Mouse (Mus musculus) lung, embryonic 15.5 days (tissue): ENCODE data around the gene Cd164l2. TPM values are rescaled to one million over a fixed set of nuclear protein-coding genes. Genes with fewer than 3 reads are reported as not detected.

Source experiments
- ATAC-seq: fragments of 200-750 bp; cut with Nextera tagmentation; 2 replicates; pipeline ENCODE4 v1.8.0; 2017; ENCODE audit warnings: moderate number of reproducible peaks, borderline replicate concordance; ENCODE audit not compliant: low FRiP score, low TSS enrichment; ENCODE audit errors: extremely low read depth
- H3K27ac ChIP-seq: fragments of 300-500 bp; sonication (generic); 2 replicates; pipeline ENCODE4 v1.5.1; 2015; ENCODE audit warnings: moderate library complexity, mild to moderate bottlenecking, inconsistent platforms
- H3K27me3 ChIP-seq: fragments of 300-500 bp; sonication (generic); 2 replicates; pipeline ENCODE4 v1.6.1; 2015; ENCODE audit warnings: inconsistent platforms
- H3K36me3 ChIP-seq: fragments of 300-500 bp; sonication (generic); 2 replicates; pipeline ENCODE4 v1.6.1; 2015; ENCODE audit warnings: inconsistent platforms
- H3K4me1 ChIP-seq: fragments of 300-500 bp; sonication (generic); 2 replicates; pipeline ENCODE4 v1.6.1; 2015; ENCODE audit warnings: inconsistent platforms
- H3K4me2 ChIP-seq: fragments of 300-500 bp; sonication (generic); 2 replicates; pipeline ENCODE4 v1.6.1; 2015; ENCODE audit warnings: inconsistent platforms, mild to moderate bottlenecking, moderate library complexity
- H3K4me3 ChIP-seq: fragments of 300-500 bp; sonication (generic); 2 replicates; pipeline ENCODE4 v1.5.1; 2015; ENCODE audit warnings: mild to moderate bottlenecking, inconsistent platforms
- H3K9ac ChIP-seq: fragments of 300-500 bp; sonication (generic); 2 replicates; pipeline ENCODE4 v1.6.1; 2015; ENCODE audit warnings: inconsistent platforms
- H3K9me3 ChIP-seq: fragments of 300-500 bp; sonication (generic); 2 replicates; pipeline ENCODE4 v1.6.1; 2016; ENCODE audit warnings: inconsistent platforms
- WGBS: fragments of 180-500 bp; shearing (Covaris S2); methylation state at CpG from one replicate; pipeline ENCODE4 v1.1.7; 2015; 5-methylcytosine and 5-hydroxymethylcytosine counted together
- polyA plus RNA-seq: library from polyadenylated mRNA; unstranded; fragments of >200 nt; fragmentation: Nextera tagmentation; extraction: Ambion mirVana; gene quantifications from 2 replicates; pipeline ENCODE4 v1.2.1, GENCODE M21; 2015

Cd164l2 gene
- polyA plus RNA-seq, 1 experiment from 2014 or later, result 8.2 TPM

GRCm38 (mm10) chr4:133196852-133197251 is 15.1 kb upstream of the Cd164l2 start:
- Histone ChIP-seq H3K4me2 (no peak overlapping the region), H3K36me3 (peaks cover 49% of the 10 kb centered on the region), H3K27me3 (no peaks in the 10 kb centered on the region), H3K27ac (peak overlapping the region; percentile 65; the same call in 1 of the 2 replicates), H3K4me3 (no peak overlapping the region), H3K4me1 (peaks cover 55% of the 10 kb centered on the region), H3K9ac (no peak overlapping the region), H3K9me3 (no peaks in the 10 kb centered on the region)
- 65% methylated on average over 7 of the region's 7 CpGs for WGBS
- no peak for ATAC-seq

- H3K27ac ChIP-seq, result peak overlapping the region; percentile 65
- no peak overlapping the region for H3K4me2 ChIP-seq
- WGBS, result 33% methylated on average over 5 of the region's 5 CpGs
- no peaks in the 10 kb centered on the region for H3K9me3 ChIP-seq
- H3K9ac ChIP-seq, result no peak overlapping the region
- H3K4me1 ChIP-seq, result peaks cover 57% of the 10 kb centered on the region
- peaks cover 46% of the 10 kb centered on the region for H3K36me3 ChIP-seq
- ATAC-seq, result no peak
- H3K27me3 ChIP-seq, result no peaks in the 10 kb centered on the region
- H3K4me3 ChIP-seq, result no peak overlapping the region
Measured at GRCm38 (mm10) chr4:133197355-133197754, 14.6 kb upstream of the Cd164l2 start.

- H3K4me1 ChIP-seq, result peaks cover 57% of the 10 kb centered on the region
- WGBS, result 37% methylated on average over 13 of the region's 13 CpGs
- no peak for ATAC-seq
Measured at GRCm38 (mm10) chr4:133197801-133198286, 14.1 kb upstream of the Cd164l2 start.

GRCm38 (mm10) chr4:133198337-133199180 is 13.4 kb upstream of the Cd164l2 start:
- Histone ChIP-seq H3K4me3 (no peak overlapping the region), H3K9ac (no peak overlapping the region), H3K4me2 (no peak overlapping the region), H3K4me1 (peaks cover 57% of the 10 kb centered on the region), H3K27ac (peak overlapping the region; percentile 65), H3K27me3 (no peaks in the 10 kb centered on the region), H3K9me3 (no peaks in the 10 kb centered on the region), H3K36me3 (peaks cover 33% of the 10 kb centered on the region)
- peak; percentile 24 for ATAC-seq
- WGBS, result 26% methylated on average over 19 of the region's 19 CpGs

More at GRCm38 (mm10) chr4:133197801-133198286, 14.1 kb upstream of the Cd164l2 start:
- H3K4me3 ChIP-seq, result no peak overlapping the region
- no peaks in the 10 kb centered on the region for H3K9me3 ChIP-seq
- H3K27me3 ChIP-seq, result no peaks in the 10 kb centered on the region
- H3K36me3 ChIP-seq, result peaks cover 41% of the 10 kb centered on the region
- peak overlapping the region; percentile 65 for H3K27ac ChIP-seq
- no peak overlapping the region for H3K9ac ChIP-seq
- H3K4me2 ChIP-seq, result no peak overlapping the region

GRCm38 (mm10) chr4:133199743-133200142 is 12.2 kb upstream of the Cd164l2 start:
- Histone ChIP-seq H3K9ac (no peak overlapping the region), H3K27ac (peak overlapping the region; percentile 57), H3K27me3 (no peaks in the 10 kb centered on the region), H3K4me2 (no peak overlapping the region), H3K4me3 (no peak overlapping the region), H3K4me1 (peaks cover 63% of the 10 kb centered on the region), H3K9me3 (no peaks in the 10 kb centered on the region), H3K36me3 (peaks cover 22% of the 10 kb centered on the region)
- 57% methylated on average over 6 of the region's 6 CpGs for WGBS
- no peak for ATAC-seq

DNA sequence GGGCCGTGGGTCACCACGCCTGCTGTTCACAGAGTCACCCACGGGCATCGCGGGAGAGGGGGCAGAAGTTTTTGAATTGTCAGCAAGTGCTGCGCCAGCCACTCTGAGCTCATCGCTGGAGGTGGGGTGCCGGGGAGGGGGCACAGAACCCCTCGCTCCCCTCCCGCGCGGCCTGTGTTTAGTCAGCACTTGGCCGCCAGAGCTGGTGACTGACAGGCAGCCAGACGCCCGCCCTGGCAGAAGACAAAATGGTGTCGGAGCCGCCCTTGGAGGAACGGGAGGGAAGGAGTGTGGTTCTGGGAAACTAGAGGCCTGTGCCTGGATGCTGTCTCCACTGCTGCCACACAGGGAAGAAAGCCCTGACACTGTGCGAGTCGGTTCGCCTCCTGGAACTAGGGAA is 11.6 kb upstream of the Cd164l2 start:
- 28% methylated on average over 21 of the region's 21 CpGs for WGBS
- Histone ChIP-seq H3K9ac (no peak overlapping the region), H3K27me3 (no peaks in the 10 kb centered on the region), H3K27ac (peak overlapping the region; percentile 57), H3K4me3 (no peak overlapping the region), H3K9me3 (no peaks in the 10 kb centered on the region), H3K4me1 (peaks cover 68% of the 10 kb centered on the region), H3K36me3 (peaks cover 16% of the 10 kb centered on the region), H3K4me2 (peak overlapping the region; percentile 26)
- 0 out of 2 replicates have a peak, but pooled peaks have one; percentile 3 for ATAC-seq

DNA sequence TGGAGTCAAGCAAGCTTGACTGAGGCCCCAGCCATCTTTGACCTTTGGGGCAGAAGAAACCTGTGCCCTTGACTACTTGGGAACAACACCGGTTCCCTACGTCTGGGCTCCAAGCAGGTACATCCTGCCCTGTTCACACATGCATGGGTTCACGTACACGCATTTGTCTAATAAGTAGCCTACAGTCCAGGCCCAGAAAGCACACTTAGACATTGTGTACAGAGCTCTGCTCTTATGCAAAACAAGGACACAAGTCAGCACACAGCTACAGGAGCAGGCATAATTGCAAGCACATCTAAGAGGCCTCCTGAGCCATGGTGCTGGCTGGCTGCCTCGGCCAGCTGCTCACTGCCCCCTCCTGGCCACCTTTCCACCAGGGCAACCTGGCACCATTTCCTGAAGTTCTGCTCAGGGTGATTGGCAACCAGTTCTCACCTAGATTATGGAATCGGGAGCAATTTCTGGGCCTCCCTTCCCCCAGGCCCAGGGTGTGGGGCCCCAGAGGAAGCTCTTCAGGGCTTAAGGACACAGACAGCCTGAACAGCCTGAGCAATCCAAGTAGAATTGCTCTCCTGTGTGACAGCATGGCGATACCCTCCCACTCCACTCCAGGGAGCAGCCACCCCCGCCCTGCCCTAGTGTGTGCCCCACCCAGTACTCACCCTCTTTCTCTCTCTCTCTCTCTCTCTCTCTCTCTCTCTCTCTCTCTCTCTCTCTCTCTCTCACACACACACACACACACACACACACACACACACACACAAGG is 10.7 kb upstream of the Cd164l2 start:
- H3K27me3 ChIP-seq, result no peaks in the 10 kb centered on the region
- WGBS, result 55% methylated on average over 8 of the region's 8 CpGs
- peaks cover 67% of the 10 kb centered on the region for H3K4me1 ChIP-seq
- H3K9me3 ChIP-seq, result no peaks in the 10 kb centered on the region
- no peak overlapping the region for H3K4me3 ChIP-seq
- H3K27ac ChIP-seq, result peak overlapping the region; percentile 57
- H3K4me2 ChIP-seq, result no peak overlapping the region
- peaks cover 8% of the 10 kb centered on the region for H3K36me3 ChIP-seq
- ATAC-seq, result no peak
- no peak overlapping the region for H3K9ac ChIP-seq

DNA sequence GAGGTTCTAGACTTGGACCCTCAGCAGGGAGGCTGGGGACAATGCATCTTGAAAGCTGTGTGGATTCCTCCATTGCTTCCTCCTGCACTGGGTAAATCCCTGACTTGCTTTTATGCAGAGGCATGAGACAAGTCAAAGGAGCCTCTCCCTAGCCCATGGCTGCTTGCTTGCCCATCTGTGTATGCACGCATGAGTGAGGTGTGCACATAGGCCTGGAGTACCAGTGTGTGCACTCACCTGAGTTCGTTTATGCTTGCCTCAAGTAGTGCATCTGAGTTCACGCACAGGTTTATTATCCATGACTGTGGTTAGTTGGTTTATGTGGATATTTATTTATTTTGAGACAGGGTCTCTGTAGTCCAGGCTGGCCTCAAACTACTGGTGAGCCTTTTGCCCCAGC is 9.7 kb upstream of the Cd164l2 start:
- Histone ChIP-seq H3K4me1 (peaks cover 56% of the 10 kb centered on the region), H3K27me3 (no peaks in the 10 kb centered on the region), H3K4me3 (no peak overlapping the region), H3K36me3 (no peaks in the 10 kb centered on the region), H3K27ac (no peak overlapping the region), H3K9me3 (no peaks in the 10 kb centered on the region), H3K9ac (no peak overlapping the region), H3K4me2 (no peak overlapping the region)
- no peak for ATAC-seq
- WGBS, result 90% methylated on average over 3 of the region's 3 CpGs

GRCm38 (mm10) chr4:133203591-133203990 is 8.3 kb upstream of the Cd164l2 start:
- no peaks in the 10 kb centered on the region for H3K9me3 ChIP-seq
- H3K27ac ChIP-seq, result no peak overlapping the region
- H3K4me3 ChIP-seq, result no peak overlapping the region
- no peak for ATAC-seq
- no peaks in the 10 kb centered on the region; the same call in 1 of the 2 replicates for H3K27me3 ChIP-seq
- H3K4me1 ChIP-seq, result peaks cover 43% of the 10 kb centered on the region
- no peak overlapping the region for H3K9ac ChIP-seq
- H3K36me3 ChIP-seq, result no peaks in the 10 kb centered on the region
- no peak overlapping the region for H3K4me2 ChIP-seq
- WGBS, result 61% methylated on average over 3 of the region's 3 CpGs

DNA sequence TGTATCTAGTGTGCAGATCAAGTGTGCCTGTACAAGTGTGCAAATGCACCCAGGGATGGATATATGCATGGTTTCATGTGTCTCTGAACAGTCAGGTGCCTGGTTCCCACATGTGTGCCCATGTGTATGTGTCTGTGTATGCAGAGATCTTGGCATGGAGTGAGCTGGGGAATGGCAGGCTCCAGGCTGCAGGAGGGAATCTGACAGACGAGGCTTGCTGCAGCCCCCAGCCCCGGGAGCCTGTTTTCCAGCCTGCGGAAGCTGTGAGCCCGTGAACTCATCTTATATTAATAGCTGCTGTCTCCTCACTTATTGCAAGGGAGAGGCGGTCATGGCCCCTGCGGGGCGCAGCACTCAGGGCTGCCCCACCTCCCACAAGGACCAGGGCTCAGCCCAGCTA is 7.6 kb upstream of the Cd164l2 start:
- Histone ChIP-seq H3K27ac (no peak overlapping the region), H3K9ac (no peak overlapping the region), H3K27me3 (no peaks in the 10 kb centered on the region; the same call in 1 of the 2 replicates), H3K4me2 (no peak overlapping the region), H3K9me3 (no peaks in the 10 kb centered on the region), H3K36me3 (no peaks in the 10 kb centered on the region), H3K4me3 (no peak overlapping the region), H3K4me1 (peaks cover 35% of the 10 kb centered on the region)
- WGBS, result 17% methylated on average over 7 of the region's 7 CpGs
- ATAC-seq, result no peak

DNA sequence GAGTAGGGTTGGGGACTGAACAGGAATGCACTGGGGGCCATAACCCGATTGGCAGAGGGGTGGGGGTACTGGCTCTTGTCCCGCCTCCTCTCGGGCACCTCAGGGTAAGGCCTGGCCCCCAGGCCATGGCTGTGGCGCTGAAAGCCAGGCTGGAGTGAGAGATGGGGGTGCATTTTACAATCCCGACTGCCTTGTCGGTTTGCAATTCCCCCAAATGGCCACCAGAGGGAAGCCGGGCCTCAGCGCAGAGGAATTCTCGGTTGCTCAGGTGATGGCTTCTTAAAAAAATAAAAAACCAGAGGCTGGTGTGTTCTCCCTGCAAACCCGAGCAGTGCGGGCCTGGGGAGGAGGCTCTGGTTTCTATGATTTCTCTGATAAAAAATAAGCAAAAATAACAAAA is 2.6 kb upstream of the Cd164l2 start:
- no peak overlapping the region for H3K4me2 ChIP-seq
- H3K4me1 ChIP-seq, result peaks cover 32% of the 10 kb centered on the region
- H3K27ac ChIP-seq, result no peak overlapping the region
- H3K9ac ChIP-seq, result no peak overlapping the region
- 4% methylated on average over 11 of the region's 11 CpGs for WGBS
- H3K36me3 ChIP-seq, result no peaks in the 10 kb centered on the region
- no peaks in the 10 kb centered on the region for H3K9me3 ChIP-seq
- no peak overlapping the region for H3K4me3 ChIP-seq
- peaks cover 22% of the 10 kb centered on the region for H3K27me3 ChIP-seq
- no peak for ATAC-seq
